Mouse (Mus musculus): ENCODE results near the gene Map4k1. TPM values are rescaled to one million over a fixed set of nuclear protein-coding genes. Genes with fewer than 3 reads are reported as not detected.

Gene Map4k1
- polyA plus RNA-seq, 1 experiment from 2014 or later = 4.7 TPM

DNA sequence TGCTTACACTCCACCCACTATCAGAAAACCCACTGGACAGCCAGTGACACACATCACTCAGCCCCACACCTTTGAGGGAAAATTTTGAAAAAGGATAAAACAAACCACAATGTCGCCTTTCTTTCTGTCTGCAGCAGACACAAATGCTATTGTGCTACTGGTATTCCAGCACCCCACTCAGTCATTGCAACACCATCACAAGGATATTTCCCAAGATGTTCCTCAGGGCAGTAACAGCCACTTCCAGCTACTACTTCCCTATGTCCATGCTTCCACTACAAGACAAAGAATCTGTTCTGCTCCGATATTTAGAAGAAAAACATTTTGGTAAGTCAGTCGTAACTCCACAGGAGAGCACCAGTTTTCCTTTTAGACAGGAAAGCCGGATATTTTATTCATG lies 27.1 kb upstream of the Map4k1 start:
- no peaks in the 10 kb centered on the region for H3K27me3 ChIP-seq
- ChIA-PET POLR2A (no interaction called here), CTCF (interaction anchor here (1.2 to 1.8 kb wide), 2 partner anchors 22 to 32 kb away, joined by 3 to 6 read pairs; no protein-coding TSS in a partner anchor)
- ATAC-seq (no peak), DNase-seq (ENCODE audit: low read depth, low spot score) (no peak)
- in situ Hi-C loops (cut with MboI; ENCODE audit: low pct_unique_long_range_greater_than_20kb) = no loop called here
- TF ChIP-seq CTCF (IDR thresholded peaks at IDR 0.05) = no peak

DNA sequence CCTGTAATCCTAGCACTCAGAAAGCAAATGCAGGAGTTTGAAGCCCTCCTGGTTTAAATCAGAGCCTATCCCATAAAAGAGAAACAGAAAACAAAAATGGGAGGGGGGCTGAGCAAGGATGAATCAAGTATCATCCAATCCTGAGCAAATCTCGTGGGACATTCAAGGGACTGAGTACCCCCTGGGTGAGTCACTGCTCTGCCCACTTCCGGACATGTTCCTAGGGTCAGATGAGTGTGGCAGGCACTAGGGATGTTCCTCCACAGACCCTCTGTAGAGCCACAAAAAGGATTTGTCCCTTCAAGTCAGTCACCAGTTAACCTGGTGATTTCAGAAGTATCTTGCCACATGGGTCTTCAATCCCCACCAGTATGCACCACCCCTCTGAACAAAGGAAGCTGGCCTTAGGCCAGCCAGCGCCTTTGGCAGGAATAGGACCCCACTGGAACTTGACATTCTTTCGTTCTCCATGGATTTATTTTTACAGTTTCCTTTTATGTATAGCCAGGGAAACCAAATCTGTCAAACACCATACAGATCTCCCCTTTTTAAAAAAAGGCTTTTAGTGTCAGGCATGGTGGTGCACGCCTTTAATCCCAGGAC lies 26.5 kb upstream of the Map4k1 start:
- no peak for DNase-seq (ENCODE audit: low read depth, low spot score)
- in situ Hi-C loops (cut with MboI; ENCODE audit: low pct_unique_long_range_greater_than_20kb) = no loop called here
- no peak for TF ChIP-seq CTCF (IDR thresholded peaks at IDR 0.05)
- H3K27me3 ChIP-seq = no peaks in the 10 kb centered on the region
- ChIA-PET POLR2A (no interaction called here), CTCF (no interaction called here)
- no peak for ATAC-seq

DNA sequence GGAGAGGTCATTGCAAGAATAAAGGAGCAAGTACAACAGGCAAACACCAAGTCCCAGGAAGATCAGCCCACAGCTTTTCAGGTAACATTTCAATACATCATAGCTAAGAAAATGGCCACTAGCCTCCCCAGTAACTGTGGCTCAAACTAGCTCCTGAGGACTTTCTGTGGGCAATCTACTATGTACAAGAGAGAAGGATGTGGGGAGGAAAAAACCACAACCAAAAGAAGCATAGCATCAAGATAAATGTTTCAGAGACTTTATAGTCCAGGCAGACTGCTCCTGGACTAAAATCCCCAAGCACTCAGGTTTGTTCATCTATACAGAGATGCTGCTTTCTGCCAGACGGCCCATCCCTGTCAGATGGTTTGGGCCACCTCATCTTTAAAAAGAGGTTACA lies 25.6 kb upstream of the Map4k1 start:
- TF ChIP-seq CTCF (IDR thresholded peaks at IDR 0.05) = no peak
- in situ Hi-C loops (cut with MboI; ENCODE audit: low pct_unique_long_range_greater_than_20kb) = no loop called here
- no peak for DNase-seq (ENCODE audit: low read depth, low spot score)
- H3K27me3 ChIP-seq = no peaks in the 10 kb centered on the region
- no peak for ATAC-seq
- ChIA-PET CTCF (interaction anchor here (1.2 kb wide), 1 partner anchor 39 kb away, joined by 3 read pairs; no protein-coding TSS in a partner anchor), POLR2A (no interaction called here)

DNA sequence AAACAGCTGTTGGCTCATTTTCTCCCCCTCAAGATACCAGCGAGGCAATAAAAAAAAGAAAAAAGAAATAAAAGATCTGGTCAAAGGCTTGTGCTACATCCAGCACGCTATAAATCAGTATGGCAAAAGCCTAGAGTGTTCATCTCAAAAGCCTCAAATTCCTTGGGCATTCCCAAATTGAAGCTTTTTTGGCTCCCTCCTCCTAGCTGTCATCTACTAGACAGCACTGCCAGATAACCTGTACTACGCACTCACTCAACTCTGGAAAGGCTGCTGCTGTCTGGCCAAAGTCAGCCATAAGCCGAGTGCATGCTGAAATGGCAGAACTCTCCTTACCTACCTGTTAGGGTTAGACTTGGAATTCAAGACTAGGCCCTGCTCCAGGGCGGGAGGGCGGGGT lies 24.6 kb upstream of the Map4k1 start:
- ATAC-seq = no peak
- ChIA-PET POLR2A (interaction anchor here (0.8 kb wide), 1 partner anchor 49 kb away, joined by 9 read pairs; no protein-coding TSS in a partner anchor), CTCF (interaction anchor here (1.0 to 1.5 kb wide), 3 partner anchors 32 to 82 kb away, joined by 3 to 4 read pairs (median 4); no protein-coding TSS in a partner anchor)
- H3K27me3 ChIP-seq = no peaks in the 10 kb centered on the region
- TF ChIP-seq CTCF (IDR thresholded peaks at IDR 0.05) = no peak
- in situ Hi-C loops (cut with MboI; ENCODE audit: low pct_unique_long_range_greater_than_20kb) = no loop called here
- DNase-seq (ENCODE audit: low read depth, low spot score) = no peak

DNA sequence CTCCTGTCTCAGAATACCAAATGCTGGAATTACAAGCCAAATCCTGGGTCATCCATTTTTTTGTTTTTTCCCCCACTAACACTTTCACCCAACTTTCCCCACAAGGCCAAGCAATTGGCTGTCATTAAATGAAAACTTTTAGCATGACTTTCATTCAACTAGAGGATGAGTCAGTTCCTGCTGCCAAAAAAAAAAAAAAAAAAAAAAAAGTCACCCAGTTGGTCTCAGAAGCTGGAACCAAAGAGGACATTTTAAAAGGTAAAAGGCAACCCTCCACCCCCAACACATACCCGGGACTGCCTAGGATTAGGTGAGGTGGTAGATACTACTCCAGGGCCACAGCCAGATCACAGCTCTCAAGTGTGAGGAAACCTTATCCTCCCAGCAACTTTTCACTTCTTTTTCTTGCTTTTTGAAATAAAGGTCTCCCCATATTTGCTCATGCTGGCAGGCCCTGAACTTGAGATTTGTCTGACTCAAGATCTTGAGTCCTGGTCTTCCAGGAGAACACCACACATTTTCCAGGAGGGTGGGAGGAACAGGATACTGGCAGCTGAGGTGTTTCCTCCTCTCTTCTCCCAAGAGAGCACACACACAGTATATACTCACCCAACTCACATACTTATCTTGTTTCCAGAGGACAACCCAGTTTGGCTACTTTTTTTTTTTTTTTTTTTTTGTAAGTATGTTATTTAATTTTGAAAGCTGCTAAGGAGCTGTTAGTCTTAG lies 23.7 kb upstream of the Map4k1 start:
- in situ Hi-C loops (cut with MboI; ENCODE audit: low pct_unique_long_range_greater_than_20kb) = no loop called here

DNA sequence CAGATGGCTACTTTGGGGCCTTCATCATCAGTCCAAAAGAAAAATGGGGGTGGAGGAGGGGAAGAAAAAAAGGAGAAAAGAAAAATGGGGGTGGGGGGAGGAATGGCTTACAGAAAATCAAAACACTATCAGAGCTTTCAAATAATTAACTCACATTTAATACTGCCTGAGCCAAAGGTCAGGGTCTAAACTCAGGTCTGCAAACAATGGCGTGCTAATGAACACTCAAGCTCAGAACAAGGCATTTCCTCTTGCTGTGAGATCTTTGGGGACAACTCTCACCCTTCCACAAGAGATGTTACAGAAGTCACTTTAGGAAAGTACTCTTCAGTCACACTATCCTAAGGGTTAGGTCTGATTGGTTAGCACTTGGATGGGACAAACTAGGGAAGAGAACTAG lies 23.1 kb upstream of the Map4k1 start:
- ATAC-seq (no peak), DNase-seq (ENCODE audit: low read depth, low spot score) (no peak)
- POLR2A ChIA-PET = interaction anchor here (0.5 to 2.2 kb wide), 6 partner anchors 13 to 96 kb away, joined by 3 to 4 read pairs (median 3); no protein-coding TSS in a partner anchor
- in situ Hi-C loops (cut with MboI; ENCODE audit: low pct_unique_long_range_greater_than_20kb) = no loop called here
- H3K27me3 ChIP-seq = no peaks in the 10 kb centered on the region
- TF ChIP-seq CTCF (IDR thresholded peaks at IDR 0.05) = no peak
- CTCF ChIA-PET = interaction anchor here (0.7 to 3.1 kb wide), 4 partner anchors 10 to 81 kb away, joined by 3 to 19 read pairs (median 4); no protein-coding TSS in a partner anchor

More for the DNA sequence above, 23.7 kb upstream of the Map4k1 start:
- TF ChIP-seq CTCF (IDR thresholded peaks at IDR 0.05) = no peak
- no peak for DNase-seq (ENCODE audit: low read depth, low spot score)
- POLR2A ChIA-PET = interaction anchor here (0.6 to 2.2 kb wide), 5 partner anchors 13 to 50 kb away, joined by 3 to 9 read pairs (median 4); no protein-coding TSS in a partner anchor
- CTCF ChIA-PET = interaction anchor here (0.7 to 3.1 kb wide), 4 partner anchors 9 to 81 kb away, joined by 3 to 19 read pairs (median 4); no protein-coding TSS in a partner anchor
- ATAC-seq = no peak
- no peaks in the 10 kb centered on the region for H3K27me3 ChIP-seq

DNA sequence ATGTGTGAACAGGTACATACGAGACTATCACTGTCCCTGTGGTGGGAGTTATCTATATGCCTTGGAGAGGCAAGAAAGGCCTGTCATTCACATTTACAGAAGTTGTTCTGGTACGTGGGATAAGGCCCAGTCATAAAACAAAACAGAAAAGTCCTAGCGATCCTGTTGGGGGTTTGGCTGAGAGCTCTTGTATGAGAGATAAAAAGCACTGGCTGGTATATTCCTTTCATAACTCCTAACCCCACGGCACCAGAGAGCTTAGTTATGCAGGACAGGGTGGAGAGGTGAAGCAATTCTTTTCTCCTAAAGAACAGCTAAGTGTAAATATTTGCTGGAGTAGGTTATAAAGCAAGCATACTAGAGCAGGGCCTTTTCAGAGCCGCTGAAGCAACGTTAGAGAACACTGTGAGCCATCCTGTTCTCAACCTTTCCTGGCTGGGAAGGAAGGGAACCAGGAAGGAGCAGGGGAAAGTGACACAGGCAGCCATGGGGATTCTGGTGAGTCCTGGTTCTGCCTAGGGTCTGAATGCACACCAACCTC lies 22.3 kb upstream of the Map4k1 start:
- in situ Hi-C loops (cut with MboI; ENCODE audit: low pct_unique_long_range_greater_than_20kb) = loop anchor here (10.0 kb wide), 1 partner anchor 45 kb away; no protein-coding TSS in a partner anchor
- ATAC-seq = no peak
- DNase-seq (ENCODE audit: low read depth, low spot score) = no peak
- POLR2A ChIA-PET = interaction anchor here (0.6 to 2.2 kb wide), 6 partner anchors 10 to 96 kb away, joined by 3 to 4 read pairs (median 3); no protein-coding TSS in a partner anchor
- H3K27me3 ChIP-seq = no peaks in the 10 kb centered on the region
- TF ChIP-seq CTCF (IDR thresholded peaks at IDR 0.05) = no peak
- CTCF ChIA-PET = interaction anchor here (0.6 to 3.1 kb wide), 5 partner anchors 11 to 65 kb away, joined by 3 to 19 read pairs (median 3); no protein-coding TSS in a partner anchor

DNA sequence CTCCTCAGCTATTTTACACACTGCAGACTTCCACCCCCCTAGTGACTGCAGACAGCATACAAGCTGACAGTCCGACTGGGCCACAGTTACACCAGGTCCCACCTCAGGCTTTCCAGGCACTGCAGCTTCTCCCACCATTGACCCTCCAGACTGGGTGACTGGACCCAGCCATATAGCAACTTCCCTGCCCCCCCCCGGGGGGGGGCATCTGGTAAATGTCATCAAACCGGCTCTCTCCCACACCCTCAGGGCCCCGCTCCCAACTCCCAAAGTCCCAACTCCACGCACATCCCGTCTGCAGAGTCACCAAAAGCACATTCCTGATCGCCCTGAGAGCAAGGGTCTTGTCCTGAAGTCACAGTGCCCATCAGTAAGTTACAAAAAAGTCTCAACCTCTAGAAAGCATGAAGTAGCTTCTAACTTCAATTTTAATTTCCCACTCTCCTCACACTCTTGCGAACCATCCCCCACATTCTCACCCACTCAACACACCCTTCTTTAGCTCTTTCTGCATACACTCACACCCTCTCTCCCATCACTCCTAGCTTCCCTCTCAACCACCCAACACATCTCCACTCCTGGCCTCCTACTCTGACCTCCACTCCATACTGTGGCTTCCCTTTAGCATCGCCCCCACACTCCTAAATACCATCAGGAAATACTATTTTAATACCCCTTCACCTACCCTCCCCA lies 21.4 kb upstream of the Map4k1 start:
- DNase-seq (ENCODE audit: low read depth, low spot score) (no peak), ATAC-seq (no peak)
- POLR2A ChIA-PET = interaction anchor here (0.9 to 2.2 kb wide), 6 partner anchors 9 to 43 kb away, joined by 3 to 4 read pairs (median 3); no protein-coding TSS in a partner anchor
- in situ Hi-C loops (cut with MboI; ENCODE audit: low pct_unique_long_range_greater_than_20kb) = loop anchor here (10.0 kb wide), 1 partner anchor 46 kb away; no protein-coding TSS in a partner anchor
- H3K27me3 ChIP-seq = no peaks in the 10 kb centered on the region
- CTCF ChIA-PET = interaction anchor here (3.1 kb wide), 1 partner anchor 11 kb away, joined by 19 read pairs; no protein-coding TSS in a partner anchor
- no peak for TF ChIP-seq CTCF (IDR thresholded peaks at IDR 0.05)

DNA sequence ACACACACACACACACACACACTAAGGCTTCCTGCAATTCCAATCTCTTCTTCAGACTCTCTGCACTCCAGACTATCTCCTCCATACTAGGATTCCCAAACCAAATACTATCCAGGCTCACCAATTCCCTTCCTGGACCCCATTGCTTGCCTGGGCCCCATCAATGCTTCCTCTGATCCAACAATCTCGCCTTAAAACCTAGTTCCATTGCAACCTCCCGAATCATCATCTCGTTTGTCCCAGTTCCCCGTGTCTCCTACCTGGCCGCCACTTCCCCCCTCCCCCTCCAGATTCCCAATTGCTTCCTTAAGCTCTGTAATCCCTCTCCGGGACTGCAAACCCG lies 20.3 kb upstream of the Map4k1 start:
- ChIA-PET CTCF (no interaction called here), POLR2A (interaction anchor here (0.7 to 1.0 kb wide), 3 partner anchors 9 to 65 kb away, joined by 3 to 4 read pairs (median 3); no protein-coding TSS in a partner anchor)
- TF ChIP-seq CTCF (IDR thresholded peaks at IDR 0.05) = no peak
- DNase-seq (ENCODE audit: low read depth, low spot score) = no peak
- H3K27me3 ChIP-seq = no peaks in the 10 kb centered on the region
- in situ Hi-C loops (cut with MboI; ENCODE audit: low pct_unique_long_range_greater_than_20kb) = loop anchor here (10.0 kb wide), 1 partner anchor 47 kb away; no protein-coding TSS in a partner anchor
- no peak for ATAC-seq

Measured in Patski (cell line).